24 mouse cellular contexts compared by ENCODE assay signal in the genomic region with DNA sequence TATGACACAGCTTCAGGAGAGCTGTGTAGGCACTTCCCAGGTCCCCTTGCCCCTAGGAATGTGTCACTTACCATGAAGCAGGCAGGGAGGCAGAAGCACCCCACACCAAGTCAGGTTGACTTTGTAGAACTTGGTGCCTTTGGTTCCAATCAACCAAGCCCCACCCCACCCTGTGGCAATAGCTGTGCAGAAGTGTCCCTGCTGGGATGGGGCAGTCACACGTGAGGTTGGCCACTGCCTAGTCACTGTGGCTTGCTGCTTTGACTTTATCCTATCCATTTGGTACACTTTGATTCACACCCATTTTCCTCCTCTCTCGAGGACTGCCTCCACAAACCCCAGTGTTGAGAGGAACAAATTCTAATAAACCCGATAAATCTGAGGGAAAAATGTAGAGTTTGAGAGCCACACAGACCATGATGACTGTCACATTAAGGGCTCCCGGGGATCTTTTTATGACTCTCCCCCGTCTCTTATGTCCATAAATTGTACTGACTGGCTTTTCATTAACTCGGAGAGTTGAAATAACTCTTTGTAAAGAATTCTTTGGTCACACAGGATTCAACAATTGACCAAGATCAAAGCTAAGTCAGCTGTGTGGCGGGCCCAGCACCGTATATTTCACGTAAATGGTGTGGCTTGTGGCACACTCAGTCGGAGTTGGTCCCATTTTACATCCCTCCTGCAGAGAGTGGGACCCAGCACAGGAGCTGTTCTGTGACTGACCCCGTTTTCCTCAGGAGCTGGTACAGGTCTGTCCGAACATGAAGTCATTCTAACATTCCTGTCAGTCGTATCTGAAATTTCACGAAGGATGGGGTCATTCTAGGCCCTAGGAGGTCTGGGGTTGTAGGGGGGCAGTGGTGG.
DNase-seq lines count a peak whose midpoint lies in the region; ATAC-seq lines count a peak whose summit lies in the region.
"Had no signal": no experiment of that assay in that cellular context is flagged by ENCODE, and none has a peak within 500 bp of the region (broad histone marks: within the 10 kb centered on the region; RNA-seq: fewer than 3 reads in every experiment).

No protein-coding gene starts in this region.

- H3K4me3 ChIP-seq in hindbrain, embryonic 13.5 days = no peak overlapping the region
- no peak overlapping the region for H3K4me3 ChIP-seq in hindbrain, embryonic 14.5 days (replicated peaks; ENCODE audit: low read length)
- H3K4me3 ChIP-seq in midbrain, embryonic 15.5 days = no peak overlapping the region
- H3K4me3 ChIP-seq in midbrain, embryonic 10.5 days = no peak overlapping the region
- no peak overlapping the region for H3K4me3 ChIP-seq in neural tube, embryonic 11.5 days (ENCODE audit: low read depth, low read length)
- H3K4me3 ChIP-seq: erythroblast, embryonic 14.5 days; gastrocnemius, adult 2 months; hindbrain, embryonic 15.5 days; liver, embryonic 15.5 days; stomach, embryonic 15.5 days had no signal

- H3K27ac ChIP-seq in hindbrain, embryonic 13.5 days = no peak overlapping the region
- no peak overlapping the region for H3K27ac ChIP-seq in hindbrain, embryonic 14.5 days
- H3K27ac ChIP-seq in midbrain, embryonic 15.5 days = no peak overlapping the region
- H3K27ac ChIP-seq in midbrain, embryonic 10.5 days (replicated peaks) = no peak overlapping the region
- no peak overlapping the region for H3K27ac ChIP-seq in neural tube, embryonic 11.5 days (ENCODE audit: low read depth, low read length)
- H3K27ac ChIP-seq: gastrocnemius, adult 2 months; hindbrain, embryonic 15.5 days; liver, embryonic 15.5 days; stomach, embryonic 15.5 days had no signal

- no peaks in the 10 kb centered on the region for H3K9me3 ChIP-seq in hindbrain, embryonic 13.5 days
- no peaks in the 10 kb centered on the region for H3K9me3 ChIP-seq in hindbrain, embryonic 14.5 days (ENCODE audit: control insufficient read depth, low read length)
- no peaks in the 10 kb centered on the region for H3K9me3 ChIP-seq in midbrain, embryonic 15.5 days
- H3K9me3 ChIP-seq in midbrain, embryonic 10.5 days (replicated peaks) = no peaks in the 10 kb centered on the region
- H3K9me3 ChIP-seq in neural tube, embryonic 11.5 days (ENCODE audit: control insufficient read depth, low read length) = no peaks in the 10 kb centered on the region
- H3K9me3 ChIP-seq: hindbrain, embryonic 15.5 days; liver, embryonic 15.5 days; stomach, embryonic 15.5 days had no signal

- peaks cover 27% of the 10 kb centered on the region for H3K27me3 ChIP-seq in hindbrain, embryonic 13.5 days
- peaks cover 3% of the 10 kb centered on the region; the same call in 1 of the 2 replicates for H3K27me3 ChIP-seq in hindbrain, embryonic 14.5 days (ENCODE audit: control insufficient read depth, insufficient read depth, low read length)
- H3K27me3 ChIP-seq in midbrain, embryonic 15.5 days (replicated peaks) = no peaks in the 10 kb centered on the region
- peaks cover 50% of the 10 kb centered on the region for H3K27me3 ChIP-seq in midbrain, embryonic 10.5 days (ENCODE audit: low read depth, poor library complexity, severe bottlenecking)
- H3K27me3 ChIP-seq in neural tube, embryonic 11.5 days (ENCODE audit: control insufficient read depth, insufficient read depth, low read length) = no peaks in the 10 kb centered on the region
- H3K27me3 ChIP-seq: Patski; stomach, embryonic 15.5 days had no signal

- 0 out of 2 replicates have a peak, but pooled peaks have one; percentile 30 for ATAC-seq in hindbrain, embryonic 13.5 days (ENCODE audit: low FRiP score)
- no peak for ATAC-seq in hindbrain, embryonic 14.5 days (ENCODE audit: low FRiP score)
- peak; percentile 35; the same call in 1 of the 2 replicates for ATAC-seq in midbrain, embryonic 15.5 days (replicated peaks)
- ATAC-seq in neural tube, embryonic 11.5 days (ENCODE audit: insufficient read depth, low FRiP score, low TSS enrichment) = peak; percentile 64
- ATAC-seq: forebrain, embryonic 16.5 days; inflammation-experienced regulatory T-cells, adult 6 months; Patski had no signal

- DNase-seq in hindbrain, embryonic 14.5 days (ENCODE audit: low spot score) = no peak
- no peak for DNase-seq in midbrain, embryonic 10.5 days (ENCODE audit: low spot score)
- peak; percentile 35 for DNase-seq in neural tube, embryonic 11.5 days (ENCODE audit: low spot score)
- DNase-seq in c-Kit-positive CD71-positive TER-119-positive erythroid progenitor cells, embryonic 14.5 days (ENCODE audit: low spot score) = no peak
- no peak for DNase-seq in left cerebral cortex, adult 8-10 months (ENCODE audit: low spot score in 2 of 2)
- DNase-seq: adrenal gland, postnatal 14 days; cerebellum, adult 18-20 months; cerebellum, postnatal 14 days; gastrocnemius, adult 2 months; kidney, postnatal 4 days; layer of hippocampus, postnatal 36 days; lung, embryonic 14.5 days; lung, postnatal 14 days; right cerebral cortex, postnatal 25 days had no signal

- H3K36me3 ChIP-seq in hindbrain, embryonic 13.5 days = no peaks in the 10 kb centered on the region
- no peaks in the 10 kb centered on the region for H3K36me3 ChIP-seq in hindbrain, embryonic 14.5 days (replicated peaks; ENCODE audit: control insufficient read depth, insufficient read depth)
- H3K36me3 ChIP-seq in midbrain, embryonic 15.5 days (replicated peaks) = no peaks in the 10 kb centered on the region
- no peaks in the 10 kb centered on the region for H3K36me3 ChIP-seq in midbrain, embryonic 10.5 days
- no peaks in the 10 kb centered on the region for H3K36me3 ChIP-seq in neural tube, embryonic 11.5 days (ENCODE audit: control insufficient read depth, insufficient read depth, low read length)
- H3K36me3 ChIP-seq: hindbrain, embryonic 15.5 days; liver, embryonic 15.5 days; stomach, embryonic 15.5 days had no signal

- H3K4me2 ChIP-seq in hindbrain, embryonic 13.5 days = no peak overlapping the region
- no peak overlapping the region for H3K4me2 ChIP-seq in hindbrain, embryonic 14.5 days (replicated peaks)
- H3K4me2 ChIP-seq in midbrain, embryonic 15.5 days = no peak overlapping the region
- no peak overlapping the region for H3K4me2 ChIP-seq in neural tube, embryonic 11.5 days (ENCODE audit: low read depth)
- H3K4me2 ChIP-seq: hindbrain, embryonic 15.5 days; liver, embryonic 15.5 days; lung, embryonic 14.5 days; midbrain, embryonic 11.5 days; stomach, embryonic 15.5 days had no signal

- WGBS in hindbrain, embryonic 13.5 days = 54% methylated on average over 14 of the region's 14 CpGs
- 64% methylated on average over 14 of the region's 14 CpGs for WGBS in hindbrain, embryonic 14.5 days
- WGBS in midbrain, embryonic 15.5 days = 69% methylated on average over 14 of the region's 14 CpGs
- WGBS in midbrain, embryonic 10.5 days = 81% methylated on average over 14 of the region's 14 CpGs
- 19% methylated on average over 14 of the region's 14 CpGs for WGBS in neural tube, embryonic 11.5 days

- H3K4me1 ChIP-seq in hindbrain, embryonic 13.5 days (replicated peaks) = peaks cover 30% of the 10 kb centered on the region
- H3K4me1 ChIP-seq in hindbrain, embryonic 14.5 days (replicated peaks; ENCODE audit: control insufficient read depth, insufficient read depth, low read length) = 0 out of 2 replicates have a peak, but pooled peaks cover 6% of the 10 kb centered on the region
- peaks cover 7% of the 10 kb centered on the region for H3K4me1 ChIP-seq in midbrain, embryonic 15.5 days
- H3K4me1 ChIP-seq in midbrain, embryonic 10.5 days = peaks cover 37% of the 10 kb centered on the region
- H3K4me1 ChIP-seq in neural tube, embryonic 11.5 days (ENCODE audit: control insufficient read depth, insufficient read depth, low read length) = peaks cover 15% of the 10 kb centered on the region
- H3K4me1 ChIP-seq: liver, embryonic 15.5 days had no signal

- no peak overlapping the region for H3K9ac ChIP-seq in hindbrain, embryonic 13.5 days
- no peak overlapping the region for H3K9ac ChIP-seq in hindbrain, embryonic 14.5 days
- H3K9ac ChIP-seq in midbrain, embryonic 15.5 days = no peak overlapping the region
- H3K9ac ChIP-seq in neural tube, embryonic 11.5 days (ENCODE audit: low read length) = no peak overlapping the region
- H3K9ac ChIP-seq: hindbrain, embryonic 15.5 days; liver, embryonic 15.5 days; lung, embryonic 14.5 days; stomach, embryonic 15.5 days had no signal
